Mouse (Mus musculus) C2C12 (cell line): Measurements from ENCODE around the gene Zc3h15.

Experiments
- CTCF ChIP-seq: IDR thresholded peaks from one replicate; pipeline ENCODE4 v1.5.1; 2011; ENCODE audit not compliant: control insufficient read depth, insufficient read depth, insufficient read length
- MYOG ChIP-seq: IDR thresholded peaks from one replicate; pipeline ENCODE4 v1.6.1; 2011; ENCODE audit not compliant: control insufficient read depth, insufficient read length; ENCODE audit errors: extremely low read depth
- USF1 ChIP-seq: IDR thresholded peaks from one replicate; pipeline ENCODE4 v1.6.1; 2011; ENCODE audit warnings: low read depth, mild to moderate bottlenecking, control low read depth, moderate library complexity

- TF ChIP-seq CTCF (no peak), USF1 (no peak), MYOG (no peak)
These were observed 37.5 kb downstream of the Zc3h15 start for GRCm38 (mm10) chr2:83681785-83682184.
